Mouse (Mus musculus): ENCODE measurements around the gene Hoxc10. TPM values are rescaled to one million over a fixed set of nuclear protein-coding genes. Genes with fewer than 3 reads are reported as not detected.

Gene Hoxc10
- polyA plus RNA-seq, 1 experiment from 2014 or later: not detected

DNA sequence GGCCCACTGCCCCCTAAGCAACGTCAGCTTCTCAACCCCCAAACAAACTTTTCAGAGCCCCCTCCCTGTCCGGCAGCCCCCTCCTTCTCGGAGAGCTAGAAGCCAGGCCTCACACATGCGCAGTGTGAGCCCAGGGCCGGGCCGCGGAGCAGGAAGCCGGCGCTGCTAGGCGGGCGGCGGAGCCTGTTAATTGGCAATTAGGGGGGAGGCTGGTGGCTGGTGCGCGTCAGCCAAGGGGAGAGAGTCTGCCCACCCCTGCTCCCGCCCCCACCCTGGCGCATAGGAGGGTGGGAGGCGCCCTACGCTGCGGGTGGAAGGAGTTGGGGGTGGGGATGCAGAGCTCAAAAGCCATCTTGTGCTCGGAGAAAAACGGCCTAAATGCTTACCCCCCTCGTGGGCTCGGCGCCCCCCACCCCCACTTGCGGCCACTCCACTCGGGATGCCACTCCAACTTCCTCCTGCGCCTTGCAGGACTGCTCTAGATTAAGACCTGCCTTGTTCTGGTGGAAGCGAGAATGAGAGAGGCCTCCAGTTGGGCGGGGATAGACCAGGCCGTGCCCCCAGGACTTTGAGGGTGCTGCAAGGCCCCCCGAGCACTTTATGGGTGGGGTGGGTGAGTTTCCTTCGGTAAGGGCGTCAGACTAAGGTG is 32.7 kb downstream of the Hoxc10 start:
- Histone ChIP-seq H3K27ac (ENCODE audit: low read length) (no peak overlapping the region), H3K9ac (ENCODE audit: low read depth, low read length) (no peak overlapping the region), H3K27me3 (ENCODE audit: control insufficient read depth, insufficient read depth, low read depth, low read length) (peaks cover 92% of the 10 kb centered on the region), H3K9me3 (replicated peaks; ENCODE audit: control insufficient read depth, low read length) (no peaks in the 10 kb centered on the region), H3K4me1 (ENCODE audit: control insufficient read depth, low read depth, low read length) (no peaks in the 10 kb centered on the region), H3K4me2 (ENCODE audit: low read depth, low read length) (peak overlapping the region; percentile 54), H3K36me3 (ENCODE audit: control insufficient read depth, insufficient read depth) (no peaks in the 10 kb centered on the region), H3K4me3 (ENCODE audit: low read depth, low read length) (peak overlapping the region; percentile 41)
- ATAC-seq (ENCODE audit: low read depth): no peak
- under 1% methylated on average over 32 of the region's 33 CpGs for WGBS (ENCODE audit: insufficient replicate concordance)

- no peak for ATAC-seq (ENCODE audit: low read depth)
- no peaks in the 10 kb centered on the region for H3K36me3 ChIP-seq (ENCODE audit: control insufficient read depth, insufficient read depth)
- no peaks in the 10 kb centered on the region for H3K4me1 ChIP-seq (ENCODE audit: control insufficient read depth, low read depth, low read length)
- no peak overlapping the region for H3K9ac ChIP-seq (ENCODE audit: low read depth, low read length)
- H3K27me3 ChIP-seq (ENCODE audit: control insufficient read depth, insufficient read depth, low read depth, low read length): peaks cover 94% of the 10 kb centered on the region
- H3K27ac ChIP-seq (ENCODE audit: low read length): no peak overlapping the region
- H3K9me3 ChIP-seq (replicated peaks; ENCODE audit: control insufficient read depth, low read length): no peaks in the 10 kb centered on the region
- WGBS (ENCODE audit: insufficient replicate concordance): 11% methylated on average over 11 of the region's 11 CpGs
- H3K4me3 ChIP-seq (ENCODE audit: low read depth, low read length): no peak overlapping the region
- no peak overlapping the region for H3K4me2 ChIP-seq (ENCODE audit: low read depth, low read length)
Measured at GRCm38 (mm10) chr15:102999955-103000354, 33.4 kb downstream of the Hoxc10 start.

DNA sequence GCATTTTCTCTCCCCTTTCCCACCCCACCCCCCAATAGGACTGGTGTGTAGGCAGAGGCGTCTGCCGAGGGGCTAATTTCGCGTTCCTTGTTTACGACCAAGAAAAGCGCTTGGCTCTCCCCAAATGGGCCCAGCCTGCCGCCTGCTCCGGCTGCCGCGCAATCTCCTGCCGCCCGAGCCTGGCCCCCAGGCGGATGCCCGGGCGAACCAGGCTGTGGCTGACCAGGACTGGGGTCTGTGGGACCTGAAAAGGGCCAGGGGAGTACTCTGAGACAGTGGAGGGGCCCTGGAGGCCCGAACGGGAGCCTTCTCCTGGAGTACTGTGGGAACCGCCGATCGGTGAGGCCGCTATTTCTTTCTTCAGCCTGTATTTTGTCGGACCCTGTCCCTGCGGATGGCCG is 33.9 kb downstream of the Hoxc10 start:
- Histone ChIP-seq H3K4me2 (ENCODE audit: low read depth, low read length) (no peak overlapping the region), H3K4me1 (ENCODE audit: control insufficient read depth, low read depth, low read length) (no peaks in the 10 kb centered on the region), H3K9me3 (replicated peaks; ENCODE audit: control insufficient read depth, low read length) (no peaks in the 10 kb centered on the region), H3K36me3 (ENCODE audit: control insufficient read depth, insufficient read depth) (no peaks in the 10 kb centered on the region), H3K27ac (ENCODE audit: low read length) (no peak overlapping the region), H3K9ac (ENCODE audit: low read depth, low read length) (no peak overlapping the region), H3K27me3 (ENCODE audit: control insufficient read depth, insufficient read depth, low read depth, low read length) (peaks cover 94% of the 10 kb centered on the region), H3K4me3 (ENCODE audit: low read depth, low read length) (no peak overlapping the region)
- ATAC-seq (ENCODE audit: low read depth): no peak
- WGBS (ENCODE audit: insufficient replicate concordance): 6% methylated on average over 24 of the region's 24 CpGs

DNA sequence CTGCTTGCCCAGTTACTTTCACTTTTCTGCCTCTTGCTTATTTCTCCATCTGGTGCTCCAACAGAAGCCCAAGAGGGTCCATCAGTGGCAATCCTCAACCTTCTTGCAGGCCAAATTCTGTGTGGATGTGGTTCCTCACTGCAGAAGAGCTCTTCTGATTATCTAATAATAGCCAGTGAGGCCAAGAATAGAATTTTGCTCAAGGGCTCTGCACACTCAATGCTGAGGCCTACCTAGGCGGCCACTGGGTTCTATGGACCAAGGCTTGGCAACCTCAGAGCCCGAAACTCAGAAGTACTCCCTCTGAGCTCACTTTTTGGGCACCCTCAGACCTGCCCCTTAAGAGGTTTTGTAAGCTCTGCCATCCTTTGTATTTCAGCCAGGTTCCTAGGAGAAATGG is 34.8 kb downstream of the Hoxc10 start:
- Histone ChIP-seq H3K27me3 (ENCODE audit: control insufficient read depth, insufficient read depth, low read depth, low read length) (peaks cover 94% of the 10 kb centered on the region), H3K27ac (ENCODE audit: low read length) (no peak overlapping the region), H3K4me2 (ENCODE audit: low read depth, low read length) (no peak overlapping the region), H3K9me3 (replicated peaks; ENCODE audit: control insufficient read depth, low read length) (no peaks in the 10 kb centered on the region), H3K4me1 (ENCODE audit: control insufficient read depth, low read depth, low read length) (no peaks in the 10 kb centered on the region), H3K4me3 (ENCODE audit: low read depth, low read length) (no peak overlapping the region), H3K9ac (ENCODE audit: low read depth, low read length) (no peak overlapping the region), H3K36me3 (ENCODE audit: control insufficient read depth, insufficient read depth) (no peaks in the 10 kb centered on the region)
- 34% methylated on average over 2 of the region's 2 CpGs for WGBS (ENCODE audit: insufficient replicate concordance)
- no peak for ATAC-seq (ENCODE audit: low read depth)

DNA sequence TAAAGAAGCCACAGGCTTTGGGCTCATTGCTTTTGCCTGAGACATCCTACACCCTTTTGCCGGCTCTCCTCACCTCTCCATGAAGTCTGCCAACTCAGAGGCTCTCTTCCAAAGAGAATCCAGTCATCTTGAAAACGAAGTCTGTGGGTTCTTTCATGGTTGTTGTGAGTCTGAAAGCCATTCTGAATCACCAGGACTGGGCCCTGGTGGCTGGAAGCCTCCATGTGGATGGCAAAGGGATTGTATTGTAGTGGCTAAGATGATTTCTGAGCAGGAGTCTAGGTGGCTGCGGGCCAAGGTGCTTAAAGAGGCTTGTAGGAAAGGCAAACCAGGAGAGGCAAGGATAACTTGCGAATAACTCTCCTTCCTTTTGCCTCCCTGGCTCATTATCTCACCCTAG is 35.6 kb downstream of the Hoxc10 start:
- no peaks in the 10 kb centered on the region for H3K9me3 ChIP-seq (replicated peaks; ENCODE audit: control insufficient read depth, low read length)
- no peak overlapping the region for H3K9ac ChIP-seq (ENCODE audit: low read depth, low read length)
- H3K27ac ChIP-seq (ENCODE audit: low read length): no peak overlapping the region
- no peaks in the 10 kb centered on the region for H3K4me1 ChIP-seq (ENCODE audit: control insufficient read depth, low read depth, low read length)
- H3K4me2 ChIP-seq (ENCODE audit: low read depth, low read length): no peak overlapping the region
- H3K36me3 ChIP-seq (ENCODE audit: control insufficient read depth, insufficient read depth): no peaks in the 10 kb centered on the region
- WGBS (ENCODE audit: insufficient replicate concordance): 25% methylated on average over 4 of the region's 4 CpGs
- peaks cover 95% of the 10 kb centered on the region for H3K27me3 ChIP-seq (ENCODE audit: control insufficient read depth, insufficient read depth, low read depth, low read length)
- no peak for ATAC-seq (ENCODE audit: low read depth)
- H3K4me3 ChIP-seq (ENCODE audit: low read depth, low read length): no peak overlapping the region

GRCm38 (mm10) chr15:103002821-103003448 is 36.3 kb downstream of the Hoxc10 start:
- H3K9ac ChIP-seq (ENCODE audit: low read depth, low read length): no peak overlapping the region
- peaks cover 95% of the 10 kb centered on the region for H3K27me3 ChIP-seq (ENCODE audit: control insufficient read depth, insufficient read depth, low read depth, low read length)
- H3K36me3 ChIP-seq (ENCODE audit: control insufficient read depth, insufficient read depth): no peaks in the 10 kb centered on the region
- no peaks in the 10 kb centered on the region for H3K4me1 ChIP-seq (ENCODE audit: control insufficient read depth, low read depth, low read length)
- H3K4me3 ChIP-seq (ENCODE audit: low read depth, low read length): no peak overlapping the region
- no peak overlapping the region for H3K4me2 ChIP-seq (ENCODE audit: low read depth, low read length)
- 8% methylated on average over 13 of the region's 13 CpGs for WGBS (ENCODE audit: insufficient replicate concordance)
- no peak overlapping the region for H3K27ac ChIP-seq (ENCODE audit: low read length)
- ATAC-seq (ENCODE audit: low read depth): no peak
- H3K9me3 ChIP-seq (replicated peaks; ENCODE audit: control insufficient read depth, low read length): no peaks in the 10 kb centered on the region

DNA sequence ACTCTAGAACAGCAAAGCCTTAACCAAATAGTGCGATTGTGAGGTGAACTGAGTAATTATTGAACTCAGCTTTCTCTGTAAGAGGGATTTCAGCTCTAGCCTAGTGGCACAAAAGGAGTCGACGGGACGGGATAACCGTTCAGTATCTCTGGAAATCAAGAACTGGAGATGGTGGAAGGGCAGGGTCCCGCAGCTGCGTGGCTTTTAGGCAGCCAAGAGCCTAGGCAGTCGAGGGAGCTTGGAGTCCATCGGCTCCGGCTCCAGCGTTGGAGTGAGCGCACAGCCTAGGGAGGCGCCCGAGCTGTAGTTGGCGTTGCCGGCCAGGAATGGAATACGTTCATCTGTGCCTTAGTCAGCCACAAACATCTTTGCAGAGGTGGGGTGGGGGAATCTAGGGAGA is 38.7 kb downstream of the Hoxc10 start:
- H3K4me3 ChIP-seq (ENCODE audit: low read depth, low read length): no peak overlapping the region
- H3K36me3 ChIP-seq (ENCODE audit: control insufficient read depth, insufficient read depth): no peaks in the 10 kb centered on the region
- ATAC-seq (ENCODE audit: low read depth): no peak
- WGBS (ENCODE audit: insufficient replicate concordance): 2% methylated on average over 17 of the region's 17 CpGs
- H3K4me2 ChIP-seq (ENCODE audit: low read depth, low read length): no peak overlapping the region
- no peak overlapping the region for H3K9ac ChIP-seq (ENCODE audit: low read depth, low read length)
- no peaks in the 10 kb centered on the region for H3K4me1 ChIP-seq (ENCODE audit: control insufficient read depth, low read depth, low read length)
- H3K27me3 ChIP-seq (ENCODE audit: control insufficient read depth, insufficient read depth, low read depth, low read length): peaks cover 94% of the 10 kb centered on the region
- H3K27ac ChIP-seq (ENCODE audit: low read length): no peak overlapping the region
- H3K9me3 ChIP-seq (replicated peaks; ENCODE audit: control insufficient read depth, low read length): no peaks in the 10 kb centered on the region

DNA sequence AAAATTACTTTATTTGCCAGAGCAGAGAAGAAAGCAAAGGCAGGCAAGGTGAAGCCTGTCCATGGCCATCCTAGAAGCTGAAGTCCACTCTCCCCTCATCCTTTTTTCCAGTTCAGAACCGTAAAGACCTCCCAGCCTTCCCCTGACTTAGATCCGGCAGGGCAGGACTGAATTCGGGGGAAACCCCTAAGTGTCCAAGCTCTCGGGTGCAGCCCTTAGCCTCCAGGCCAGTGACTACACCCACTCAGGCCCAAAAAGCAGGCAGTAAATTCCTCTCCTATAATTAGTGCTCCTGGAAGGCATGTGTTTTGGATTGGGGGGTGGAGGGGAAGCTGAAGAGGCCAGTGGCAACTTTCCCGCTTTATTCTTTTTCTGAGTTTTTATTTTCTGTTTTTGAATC is 39.2 kb downstream of the Hoxc10 start:
- Histone ChIP-seq H3K27ac (ENCODE audit: low read length) (no peak overlapping the region), H3K4me1 (ENCODE audit: control insufficient read depth, low read depth, low read length) (no peaks in the 10 kb centered on the region), H3K27me3 (ENCODE audit: control insufficient read depth, insufficient read depth, low read depth, low read length) (peaks cover 94% of the 10 kb centered on the region), H3K4me3 (ENCODE audit: low read depth, low read length) (no peak overlapping the region), H3K9ac (ENCODE audit: low read depth, low read length) (no peak overlapping the region), H3K9me3 (replicated peaks; ENCODE audit: control insufficient read depth, low read length) (no peaks in the 10 kb centered on the region), H3K4me2 (ENCODE audit: low read depth, low read length) (no peak overlapping the region), H3K36me3 (ENCODE audit: control insufficient read depth, insufficient read depth) (no peaks in the 10 kb centered on the region)
- ATAC-seq (ENCODE audit: low read depth): no peak
- 11% methylated on average over 5 of the region's 5 CpGs for WGBS (ENCODE audit: insufficient replicate concordance)

DNA sequence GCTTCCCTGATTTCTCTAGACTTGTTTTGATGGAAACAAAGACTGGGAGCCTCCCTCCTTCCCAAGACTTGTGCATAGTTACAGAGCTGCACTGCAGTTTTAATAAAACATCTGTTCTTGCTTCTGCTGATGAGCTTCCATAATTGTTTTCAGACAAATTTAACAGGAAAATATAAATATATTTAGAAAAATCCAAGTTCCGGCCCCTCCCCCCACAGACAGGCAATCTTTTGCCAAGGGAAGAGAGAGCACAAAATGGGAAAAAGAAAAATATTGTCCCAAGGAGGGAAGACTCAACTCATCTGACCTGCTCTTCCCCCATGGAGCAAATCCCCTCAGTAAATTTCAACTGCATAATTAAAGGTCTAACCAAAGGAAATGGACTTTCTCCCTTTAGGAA is 39.7 kb downstream of the Hoxc10 start:
- H3K27me3 ChIP-seq (ENCODE audit: control insufficient read depth, insufficient read depth, low read depth, low read length): peaks cover 94% of the 10 kb centered on the region
- no peak overlapping the region for H3K27ac ChIP-seq (ENCODE audit: low read length)
- no peak overlapping the region for H3K9ac ChIP-seq (ENCODE audit: low read depth, low read length)
- H3K4me1 ChIP-seq (ENCODE audit: control insufficient read depth, low read depth, low read length): no peaks in the 10 kb centered on the region
- no peak for ATAC-seq (ENCODE audit: low read depth)
- H3K4me2 ChIP-seq (ENCODE audit: low read depth, low read length): no peak overlapping the region
- H3K4me3 ChIP-seq (ENCODE audit: low read depth, low read length): no peak overlapping the region
- 20% methylated on average over 1 of the region's 1 CpGs for WGBS (ENCODE audit: insufficient replicate concordance)
- H3K36me3 ChIP-seq (ENCODE audit: control insufficient read depth, insufficient read depth): no peaks in the 10 kb centered on the region
- H3K9me3 ChIP-seq (replicated peaks; ENCODE audit: control insufficient read depth, low read length): no peaks in the 10 kb centered on the region

Data from liver, embryonic 16.5 days (tissue).